Mouse (Mus musculus) telencephalon, adult 2 months (tissue): ENCODE data around the gene Zmynd10.
"Not testable (repeated sequence)": the region's sequence is repeated elsewhere in the genome, so short reads cannot be mapped to it uniquely, and the experiment has no call there.

Experiments
- DNase-seq: peaks from one replicate; pipeline ENCODE4 v3.0.0-alpha.2; 2011; ENCODE audit warnings: low read depth, low spot score

The Zmynd10 gene

GRCm38 (mm10) chr9:107555031-107555457, 7.9 kb downstream of the Zmynd10 start:
- DNase-seq = no peak

- DNase-seq = no peak
These were observed 8.6 kb downstream of the Zmynd10 start for GRCm38 (mm10) chr9:107555701-107556100.

GRCm38 (mm10) chr9:107556346-107556745, 9.2 kb downstream of the Zmynd10 start:
- DNase-seq = no peak

- peak; percentile 97 for DNase-seq
These were observed 16.0 kb downstream of the Zmynd10 start, which contains the start of gene Tusc2 for GRCm38 (mm10) chr9:107563029-107563581. TSS of gene Tusc2 (plus strand) at chr9:107563255.

GRCm38 (mm10) chr9:107565556-107565955, 18.5 kb downstream of the Zmynd10 start:
- DNase-seq = not testable (repeated sequence)

- DNase-seq = no peak
These were observed 19.1 kb downstream of the Zmynd10 start for GRCm38 (mm10) chr9:107566041-107566709.

GRCm38 (mm10) chr9:107566855-107567254, 19.8 kb downstream of the Zmynd10 start:
- DNase-seq = no peak

- no peak for DNase-seq
These were observed 20.7 kb downstream of the Zmynd10 start, which contains the start of gene Hyal2 for GRCm38 (mm10) chr9:107567702-107568319. TSS of gene Hyal2 (plus strand) at chr9:107567945.

- peak; percentile 76 for DNase-seq
These were observed 21.5 kb downstream of the Zmynd10 start for GRCm38 (mm10) chr9:107568331-107569261.

GRCm38 (mm10) chr9:107569270-107569669, 22.2 kb downstream of the Zmynd10 start:
- no peak for DNase-seq

- DNase-seq = no peak
These were observed 22.9 kb downstream of the Zmynd10 start for GRCm38 (mm10) chr9:107570016-107570415.

GRCm38 (mm10) chr9:107570845-107571244, 23.7 kb downstream of the Zmynd10 start:
- DNase-seq = no peak

- DNase-seq = no peak
These were observed 24.6 kb downstream of the Zmynd10 start for GRCm38 (mm10) chr9:107571534-107572326.

GRCm38 (mm10) chr9:107572327-107572662, 25.2 kb downstream of the Zmynd10 start:
- no peak for DNase-seq

- DNase-seq = not testable (repeated sequence)
These were observed 26.7 kb downstream of the Zmynd10 start for GRCm38 (mm10) chr9:107573774-107574173.

- DNase-seq = no peak
These were observed 28.7 kb downstream of the Zmynd10 start for GRCm38 (mm10) chr9:107575579-107576356.

- DNase-seq = no peak
These were observed 29.4 kb downstream of the Zmynd10 start, which contains the start of gene Hyal1 for GRCm38 (mm10) chr9:107576357-107577107. TSS of gene Hyal1 (plus strand) at chr9:107576927.

- no peak for DNase-seq
These were observed 30.8 kb downstream of the Zmynd10 start for GRCm38 (mm10) chr9:107577871-107578270.

- DNase-seq = no peak
These were observed 31.5 kb downstream of the Zmynd10 start, which contains the start of gene Naa80 for GRCm38 (mm10) chr9:107578587-107578986. TSS of gene Naa80 (plus strand) at chr9:107578887.
